Mouse (Mus musculus) gastrocnemius, postnatal 25 days (tissue): ENCODE results near the gene Aldh1a3. TPM values are rescaled to one million over a fixed set of nuclear protein-coding genes. Genes with fewer than 3 reads are reported as not detected.
A peak's percentile ranks its signal among the peaks of the same experiment; 100 is the strongest.

Source experiments
- DNase-seq: peaks from one replicate; pipeline ENCODE4 v3.0.0; 2022
- total RNA-seq, 2 experiments: library from RNA; stranded (reverse); gene quantifications; 1 replicate in 1 of 2; 2 replicates in 1 of 2; pipeline ENCODE4 v1.2.3; 2021

The Aldh1a3 gene
- total RNA-seq, 2 experiments from 2014 or later: 1.8 to 2.9 TPM

GRCm38 (mm10) chr7:66418981-66419380 lies 8.3 kb downstream of the Aldh1a3 start:
- DNase-seq: no peak

DNA sequence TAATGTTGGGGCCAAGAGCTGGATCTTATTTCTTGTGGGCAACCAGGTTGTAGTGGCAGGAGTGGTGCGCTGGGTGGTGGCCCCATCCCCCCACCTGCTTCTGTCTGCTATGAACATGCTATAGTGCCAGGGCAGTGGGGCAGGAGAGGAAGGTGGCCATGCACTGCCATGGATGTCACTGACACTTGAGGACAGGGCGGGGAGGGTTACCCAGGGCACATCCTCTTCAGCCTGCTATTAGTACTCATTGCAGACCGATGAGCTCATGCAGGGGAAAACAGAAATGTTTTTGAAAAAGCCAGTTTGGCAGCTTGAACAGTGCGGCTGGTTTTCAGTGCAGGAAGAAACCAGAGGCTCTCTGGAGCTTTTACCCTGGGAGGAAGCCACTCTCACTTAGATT lies 10.5 kb downstream of the Aldh1a3 start:
- peak; percentile 19 for DNase-seq

- DNase-seq: no peak
These were observed 14.2 kb downstream of the Aldh1a3 start for GRCm38 (mm10) chr7:66413093-66413492.

- no peak for DNase-seq
These were observed 17.9 kb downstream of the Aldh1a3 start for GRCm38 (mm10) chr7:66409433-66409832.

GRCm38 (mm10) chr7:66406971-66407370 lies 20.3 kb downstream of the Aldh1a3 start:
- DNase-seq: no peak

DNA sequence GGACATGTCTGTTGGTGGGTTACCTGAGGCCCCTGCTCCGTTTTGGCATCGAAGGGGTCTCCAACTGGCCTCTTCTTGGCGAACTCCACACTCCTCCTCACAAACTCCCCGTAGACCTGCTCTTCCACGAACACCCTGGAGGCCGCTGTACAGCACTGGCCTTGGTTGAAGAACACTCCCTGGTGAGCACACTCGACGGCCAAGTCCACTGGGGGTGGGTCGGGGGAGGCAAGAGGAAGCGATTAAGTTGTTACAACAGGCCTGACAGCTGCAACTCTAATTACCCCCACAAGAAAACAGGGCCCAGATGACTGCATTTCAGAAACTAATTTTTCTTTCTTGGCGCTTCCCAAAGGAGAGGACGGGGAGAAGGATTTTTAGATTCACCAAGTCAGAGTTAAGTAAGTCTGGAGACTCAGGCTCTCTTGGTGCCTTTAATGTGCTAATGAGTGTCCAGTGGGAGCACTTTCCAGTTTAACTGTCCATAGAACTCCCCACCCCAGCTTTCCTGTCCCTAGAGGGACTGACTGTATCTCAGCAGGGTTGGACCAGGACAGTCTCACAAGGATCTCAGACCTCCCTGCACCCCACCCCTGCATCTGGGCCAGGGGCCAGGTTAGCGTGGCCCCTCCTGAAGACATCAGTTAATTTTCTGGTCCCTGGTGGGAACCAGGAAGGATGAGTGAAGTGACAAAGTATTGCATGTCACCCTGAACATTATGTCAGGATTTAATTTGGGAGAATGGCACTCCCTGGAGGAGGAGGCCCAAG lies 21.2 kb downstream of the Aldh1a3 start:
- DNase-seq: peak; percentile 42

DNA sequence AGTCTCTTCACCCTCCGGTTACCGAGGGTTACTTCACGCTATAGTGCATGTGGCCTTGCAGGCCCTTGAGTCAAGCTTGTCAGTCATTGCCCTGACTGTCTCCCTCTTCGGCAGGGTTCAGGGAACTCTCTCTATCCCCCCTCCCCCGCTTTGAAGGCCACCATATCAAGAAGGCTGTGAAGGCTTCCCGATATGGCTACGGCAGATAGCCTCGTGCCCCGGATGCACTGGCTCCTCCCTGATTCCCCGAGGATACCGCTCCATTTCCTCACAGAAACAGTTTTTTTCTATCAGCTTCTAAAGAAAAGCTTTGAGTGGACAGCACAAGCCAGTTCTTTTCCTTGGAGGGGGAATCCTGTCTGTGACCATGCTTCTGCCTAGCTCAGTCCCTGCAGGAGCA lies 21.8 kb downstream of the Aldh1a3 start:
- no peak for DNase-seq

- no peak for DNase-seq
These were observed 22.5 kb downstream of the Aldh1a3 start for GRCm38 (mm10) chr7:66404802-66405201.

GRCm38 (mm10) chr7:66404141-66404540 lies 23.2 kb downstream of the Aldh1a3 start:
- no peak for DNase-seq

- no peak for DNase-seq
These were observed 24.4 kb downstream of the Aldh1a3 start for GRCm38 (mm10) chr7:66402876-66403275.

DNA sequence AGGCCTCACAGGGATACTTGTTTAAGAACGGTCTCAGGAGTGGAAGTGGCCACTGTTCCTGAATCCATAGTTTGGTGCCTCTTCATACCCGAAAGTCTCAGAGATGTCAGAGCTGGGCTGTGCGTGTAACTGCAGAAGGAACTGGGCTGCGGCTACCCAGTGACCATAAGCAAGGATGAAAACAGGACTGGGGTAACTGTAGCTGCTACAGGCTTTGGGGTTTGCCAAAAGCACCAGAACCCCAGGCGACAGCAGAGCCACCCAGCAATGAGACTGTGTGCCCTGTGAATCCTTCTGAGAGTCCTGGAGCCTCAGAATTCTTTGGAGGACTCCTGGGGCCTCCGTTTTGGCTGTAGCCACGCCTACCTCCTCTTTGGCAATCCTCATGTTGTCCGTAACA lies 25.7 kb downstream of the Aldh1a3 start:
- no peak for DNase-seq

- DNase-seq: no peak
These were observed 30.0 kb downstream of the Aldh1a3 start for GRCm38 (mm10) chr7:66397288-66397687.

DNA sequence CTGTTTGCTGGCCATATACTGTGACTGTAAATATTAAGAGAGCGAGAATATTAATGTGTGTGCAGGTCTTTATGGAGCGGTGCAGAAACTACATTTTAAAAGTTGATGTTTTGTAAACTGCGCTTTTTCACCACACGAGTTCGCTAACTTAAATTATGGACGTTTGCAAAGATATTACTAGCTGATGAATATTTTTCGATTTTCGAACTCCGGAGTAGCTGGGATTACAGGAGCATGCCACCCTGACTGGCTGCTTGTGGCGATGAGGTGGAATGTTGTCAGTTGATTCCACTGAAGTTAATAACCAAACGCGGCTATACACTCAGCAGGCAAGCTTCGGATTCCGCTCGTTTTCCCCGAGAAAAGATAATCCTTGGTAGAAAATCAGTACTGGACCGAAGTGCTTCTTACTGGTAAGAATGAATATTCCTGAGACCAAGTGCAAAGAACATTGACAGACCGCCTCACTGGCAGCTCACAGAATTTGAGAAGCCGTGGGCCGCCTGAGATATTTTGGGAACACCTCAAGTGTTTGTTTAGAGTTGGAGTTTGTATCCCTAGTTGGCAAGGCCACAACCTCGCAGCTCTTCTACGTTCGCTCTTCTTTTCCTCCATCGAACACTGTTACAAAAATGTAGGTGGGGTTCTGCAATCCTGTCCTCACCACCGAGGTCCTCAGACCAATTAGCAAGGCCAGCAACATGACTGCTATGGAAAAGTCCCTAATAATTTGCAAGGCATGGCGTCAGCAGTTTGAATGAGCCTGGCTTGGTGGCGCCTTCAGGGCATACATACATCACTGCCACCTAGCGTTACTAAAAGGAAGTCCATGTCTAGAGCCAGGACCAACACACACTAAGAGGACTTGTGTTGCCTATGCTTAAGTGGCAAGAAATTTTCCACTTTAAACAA lies 38.4 kb downstream of the Aldh1a3 start:
- DNase-seq: peak; percentile 65

GRCm38 (mm10) chr7:66387813-66388521 lies 39.4 kb downstream of the Aldh1a3 start, which contains the start of gene Lrrk1:
Lrrk1 (minus strand) TSS chr7:66388350.
- DNase-seq: peak; percentile 49

GRCm38 (mm10) chr7:66387419-66387812 lies 39.9 kb downstream of the Aldh1a3 start:
- DNase-seq: no peak

- no peak for DNase-seq
These were observed 40.9 kb downstream of the Aldh1a3 start for GRCm38 (mm10) chr7:66386411-66386810.

GRCm38 (mm10) chr7:66385826-66386225 lies 41.5 kb downstream of the Aldh1a3 start:
- DNase-seq: no peak

- DNase-seq: no peak
These were observed 42.4 kb downstream of the Aldh1a3 start for GRCm38 (mm10) chr7:66384891-66385290.

DNA sequence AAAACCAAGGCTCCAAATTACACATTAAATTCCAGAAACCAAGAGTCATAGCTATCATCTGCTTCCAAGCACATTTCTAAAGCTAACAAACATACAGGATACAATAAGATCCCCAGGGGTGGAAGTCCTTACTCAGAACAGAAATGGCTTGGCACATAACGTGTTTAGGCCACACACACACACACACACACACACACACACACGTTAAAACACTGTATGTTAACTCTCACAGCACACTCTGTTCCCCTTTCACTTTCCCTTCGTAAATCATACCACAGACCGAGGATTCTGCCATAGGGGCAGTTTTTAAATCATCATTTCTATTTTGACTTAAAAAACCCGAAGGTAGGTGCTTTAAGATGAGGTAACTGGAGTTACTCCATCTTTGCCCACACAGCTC lies 43.1 kb downstream of the Aldh1a3 start:
- DNase-seq: no peak

GRCm38 (mm10) chr7:66376560-66376959 lies 50.8 kb downstream of the Aldh1a3 start:
- DNase-seq: no peak

DNA sequence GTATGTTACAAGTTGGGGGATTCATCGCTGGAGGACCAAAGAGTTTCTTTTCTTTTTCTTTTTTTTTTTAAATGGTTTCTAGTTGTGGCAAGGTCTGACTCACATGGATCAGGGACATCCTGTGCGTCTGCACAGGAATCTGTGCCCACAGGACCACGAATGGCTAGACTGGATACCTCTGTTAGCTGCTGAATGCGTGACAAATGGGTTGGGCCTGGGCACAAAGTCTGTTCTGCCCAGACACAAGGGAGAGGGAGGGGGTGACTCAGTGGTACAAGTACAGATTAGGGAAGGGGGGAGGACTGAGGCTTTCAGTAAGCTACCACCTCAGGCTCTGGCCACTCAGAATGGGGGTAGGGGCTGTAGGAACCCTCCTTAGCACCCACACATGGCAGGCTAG lies 51.6 kb downstream of the Aldh1a3 start:
- DNase-seq: no peak

DNA sequence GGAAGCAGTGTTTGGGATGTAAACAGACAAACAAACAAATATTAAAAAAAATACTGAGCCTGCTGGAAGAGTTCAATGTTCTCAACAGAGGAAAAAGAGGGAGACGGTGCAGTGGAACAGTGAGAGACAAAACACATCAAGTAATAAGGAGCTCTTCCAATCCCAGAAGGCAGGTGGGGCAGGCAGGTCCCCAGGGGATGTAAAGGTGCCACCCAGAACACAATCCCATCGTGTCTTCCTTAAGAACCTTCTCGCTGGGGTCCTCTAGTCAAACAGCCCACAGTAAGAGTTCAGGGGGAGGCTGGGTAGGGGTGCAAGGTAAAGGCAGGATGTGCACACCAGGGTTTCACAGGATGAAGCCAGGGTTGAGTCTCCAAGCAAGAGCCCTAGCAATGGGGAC lies 53.9 kb downstream of the Aldh1a3 start:
- DNase-seq: no peak

DNA sequence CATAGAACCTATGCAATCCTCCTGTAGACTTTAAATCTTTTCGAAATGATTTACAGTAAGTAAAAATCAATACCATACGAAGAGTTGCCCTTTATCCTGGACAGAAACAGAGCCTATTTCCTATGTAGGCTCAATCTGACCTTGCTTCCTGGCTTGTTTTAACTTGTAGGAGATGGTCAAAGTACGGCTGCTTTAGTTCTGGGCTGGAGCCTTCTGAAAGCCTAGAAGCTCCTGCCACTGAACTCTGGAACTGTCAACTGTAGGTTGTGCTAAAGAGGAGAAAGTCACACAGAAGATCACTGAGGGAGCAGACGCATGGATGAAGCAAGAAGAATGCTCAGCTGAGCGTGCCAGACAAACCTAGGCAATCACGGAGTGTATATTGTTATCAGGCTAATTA lies 56.3 kb downstream of the Aldh1a3 start:
- no peak for DNase-seq
